Mouse (Mus musculus) ES-Bruce4 (cell line): Measurements from ENCODE around the gene Map3k4. TPM values are rescaled to one million over a fixed set of nuclear protein-coding genes. Genes with fewer than 3 reads are reported as not detected.
A peak's percentile ranks its signal among the peaks of the same experiment; 100 is the strongest.

Experiments used
- H3K27ac ChIP-seq: 2 replicates; pipeline ENCODE4 v1.5.1; 2012; ENCODE audit warnings: low read length, inconsistent platforms; ENCODE audit not compliant: insufficient read depth
- H3K27me3 ChIP-seq: 2 replicates; pipeline ENCODE4 v1.6.1; 2012; ENCODE audit warnings: mild to moderate bottlenecking, low read length, inconsistent platforms; ENCODE audit not compliant: control insufficient read depth, poor library complexity, insufficient read depth, severe bottlenecking
- H3K36me3 ChIP-seq: 2 replicates; pipeline ENCODE4 v1.6.1; 2012; ENCODE audit warnings: inconsistent platforms, mild to moderate bottlenecking, low read length, moderate library complexity; ENCODE audit not compliant: control insufficient read depth, poor library complexity, insufficient read depth, severe bottlenecking
- H3K4me1 ChIP-seq: one replicate; pipeline ENCODE4 v1.8.1; 2011; ENCODE audit warnings: low read length; ENCODE audit not compliant: control insufficient read depth, insufficient read depth
- H3K4me3 ChIP-seq: 2 replicates; pipeline ENCODE4 v1.5.1; 2011; ENCODE audit warnings: low read depth, mild to moderate bottlenecking, low read length
- H3K9ac ChIP-seq: 2 replicates; pipeline ENCODE4 v1.6.1; 2012; ENCODE audit warnings: low read depth, mild to moderate bottlenecking, inconsistent platforms; ENCODE audit not compliant: poor library complexity, severe bottlenecking
- H3K9me3 ChIP-seq: replicated peaks from 2 replicates; pipeline ENCODE4 v1.6.1; 2012; ENCODE audit warnings: mild to moderate bottlenecking, low read length, inconsistent platforms; ENCODE audit not compliant: control insufficient read depth, poor library complexity, insufficient read depth, severe bottlenecking
- CTCF ChIP-seq: IDR thresholded peaks from one replicate; pipeline ENCODE4 v1.8.1; 2011; ENCODE audit warnings: low read depth, low read length
- EP300 ChIP-seq: IDR thresholded peaks from 2 replicates; pipeline ENCODE4 v1.6.1; 2011; ENCODE audit warnings: low read depth, low read length; ENCODE audit not compliant: insufficient read depth
- POLR2A ChIP-seq: IDR thresholded peaks from one replicate; pipeline ENCODE4 v1.8.1; 2011; ENCODE audit warnings: low read length; ENCODE audit not compliant: insufficient read depth
- polyA plus RNA-seq: library from polyadenylated mRNA; stranded (reverse); fragments of >200 nt; gene quantifications from 2 replicates; pipeline ENCODE4 v1.2.4, GENCODE M21; 2011; ENCODE audit warnings: low read depth; ENCODE audit not compliant: missing spikeins, insufficient read depth, insufficient read length

Map3k4 gene
- polyA plus RNA-seq, 1 experiment, result 44.3 TPM

DNA sequence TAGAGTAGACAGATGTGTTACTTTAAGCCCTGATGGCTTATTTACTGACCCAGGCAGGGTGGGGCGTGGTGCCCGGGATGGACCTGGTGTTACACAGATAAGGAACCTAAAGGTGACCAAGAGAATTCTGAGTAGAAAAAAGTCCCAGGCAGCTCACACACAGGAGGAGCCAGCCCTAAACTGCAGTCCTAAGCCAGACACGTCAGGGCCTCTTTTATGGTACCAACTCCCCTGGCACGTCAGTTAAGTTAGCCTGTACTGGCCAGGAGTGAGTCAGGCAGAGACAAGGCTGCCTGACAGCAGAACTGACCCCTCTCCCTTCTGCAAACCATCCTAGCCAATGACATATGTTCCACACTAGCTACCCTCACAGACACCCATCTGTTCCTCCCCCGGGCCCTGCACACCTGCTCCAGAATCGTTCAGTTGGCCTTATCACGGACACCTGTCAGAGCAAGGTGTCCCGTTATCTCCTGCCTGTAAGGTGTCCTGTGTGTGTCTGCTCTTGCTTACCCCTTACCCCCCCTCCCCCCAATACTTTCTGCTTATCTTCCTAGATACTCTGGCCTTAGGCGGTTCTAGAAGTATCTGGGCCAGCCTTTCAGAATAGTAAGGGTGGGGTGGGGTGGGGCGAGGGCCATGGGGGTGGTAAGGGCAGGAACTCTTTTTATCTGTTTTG is 113.4 kb downstream of the Map3k4 start:
- TF ChIP-seq EP300 (no peak), CTCF (no peak), POLR2A (no peak)
- Histone ChIP-seq H3K36me3 (no peaks in the 10 kb centered on the region), H3K9me3 (no peaks in the 10 kb centered on the region), H3K4me3 (no peak overlapping the region), H3K27me3 (no peaks in the 10 kb centered on the region), H3K9ac (no peak overlapping the region), H3K4me1 (peaks cover 28% of the 10 kb centered on the region), H3K27ac (peak overlapping the region; percentile 69)

DNA sequence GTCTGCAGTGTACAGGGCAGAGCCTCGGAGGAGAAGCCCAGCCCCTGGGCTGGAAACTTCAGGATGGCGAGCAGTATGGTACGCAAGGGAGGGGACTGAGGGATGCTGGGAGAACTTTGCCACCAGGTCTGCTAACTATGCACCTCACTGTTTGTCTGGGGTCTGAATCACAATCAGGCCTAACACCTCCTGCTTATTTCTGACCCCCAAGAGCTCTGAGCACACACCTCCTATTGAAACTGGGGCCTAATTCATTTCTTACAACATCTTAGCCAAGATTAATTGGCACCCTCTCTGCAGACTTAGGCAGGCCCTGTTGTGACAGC is 113.9 kb downstream of the Map3k4 start:
- H3K4me3 ChIP-seq, result no peak overlapping the region
- TF ChIP-seq EP300 (no peak), POLR2A (no peak), CTCF (no peak)
- peak overlapping the region; percentile 69 for H3K27ac ChIP-seq
- H3K4me1 ChIP-seq, result peaks cover 28% of the 10 kb centered on the region
- H3K27me3 ChIP-seq, result no peaks in the 10 kb centered on the region
- no peak overlapping the region for H3K9ac ChIP-seq
- H3K9me3 ChIP-seq, result no peaks in the 10 kb centered on the region
- no peaks in the 10 kb centered on the region for H3K36me3 ChIP-seq

DNA sequence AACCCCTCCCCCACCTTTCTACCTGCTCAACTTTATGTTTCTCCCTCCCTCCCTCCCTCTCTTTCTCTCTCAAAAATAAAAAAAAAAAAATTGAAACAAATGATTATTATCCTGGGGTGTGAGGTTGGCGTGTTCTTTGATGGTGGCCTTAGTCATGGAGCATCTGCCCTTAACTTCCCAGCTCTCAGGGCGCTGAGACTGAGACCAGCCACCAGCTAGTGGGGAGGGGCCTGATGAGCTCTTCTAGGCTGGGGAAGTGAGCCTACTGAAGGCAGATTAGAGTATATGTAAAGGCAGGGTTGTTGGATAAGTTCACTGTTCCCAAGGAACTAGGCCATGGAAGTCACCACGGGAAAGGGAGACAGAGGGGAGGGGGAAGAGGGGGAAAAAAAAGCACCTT is 114.3 kb downstream of the Map3k4 start:
- Histone ChIP-seq H3K9me3 (no peaks in the 10 kb centered on the region), H3K27ac (peak overlapping the region; percentile 69), H3K27me3 (no peaks in the 10 kb centered on the region), H3K4me1 (peaks cover 28% of the 10 kb centered on the region), H3K9ac (no peak overlapping the region), H3K4me3 (no peak overlapping the region), H3K36me3 (no peaks in the 10 kb centered on the region)
- TF ChIP-seq POLR2A, result no peak
- no peak for TF ChIP-seq EP300
- TF ChIP-seq CTCF, result no peak

GRCm38 (mm10) chr17:12203414-12203897 is 115.1 kb downstream of the Map3k4 start:
- peaks cover 28% of the 10 kb centered on the region for H3K4me1 ChIP-seq
- no peaks in the 10 kb centered on the region for H3K9me3 ChIP-seq
- TF ChIP-seq POLR2A, result no peak
- TF ChIP-seq CTCF, result no peak
- no peak for TF ChIP-seq EP300
- H3K36me3 ChIP-seq, result no peaks in the 10 kb centered on the region
- H3K27ac ChIP-seq, result no peak overlapping the region; the same call in 1 of the 2 replicates
- H3K4me3 ChIP-seq, result 0 out of 2 replicates have a peak overlapping the region, but pooled peaks have one; percentile 0
- no peaks in the 10 kb centered on the region for H3K27me3 ChIP-seq
- H3K9ac ChIP-seq, result no peak overlapping the region

DNA sequence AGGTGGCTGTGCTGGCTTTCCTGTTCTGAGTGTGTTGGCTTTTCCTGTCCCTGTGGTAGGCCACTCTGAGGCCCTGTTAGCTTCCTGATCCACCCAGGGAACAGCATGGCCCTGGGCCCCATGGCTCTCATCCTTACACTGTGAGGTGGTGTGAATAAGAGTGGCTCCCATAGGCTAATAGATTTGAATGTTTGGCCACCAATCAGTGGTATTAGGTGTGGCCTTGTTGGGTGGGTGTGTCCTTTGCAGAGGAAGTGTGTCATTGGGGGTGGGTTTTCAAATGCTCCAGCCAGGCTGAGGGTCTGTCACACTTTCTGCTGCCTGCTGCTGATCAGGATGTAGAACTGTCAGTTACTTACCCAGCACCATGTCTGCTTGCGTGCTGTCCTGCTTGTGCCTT is 117.5 kb downstream of the Map3k4 start:
- H3K4me3 ChIP-seq, result peak overlapping the region; percentile 3; the same call in 1 of the 2 replicates
- no peak for TF ChIP-seq POLR2A
- TF ChIP-seq EP300, result no peak
- no peak for TF ChIP-seq CTCF
- no peaks in the 10 kb centered on the region for H3K36me3 ChIP-seq
- peaks cover 25% of the 10 kb centered on the region for H3K4me1 ChIP-seq
- H3K27ac ChIP-seq, result no peak overlapping the region; the same call in 1 of the 2 replicates
- H3K27me3 ChIP-seq, result no peaks in the 10 kb centered on the region
- H3K9me3 ChIP-seq, result no peaks in the 10 kb centered on the region
- no peak overlapping the region for H3K9ac ChIP-seq

GRCm38 (mm10) chr17:12199933-12200332 is 118.7 kb downstream of the Map3k4 start:
- H3K4me3 ChIP-seq, result no peak overlapping the region
- no peak overlapping the region for H3K9ac ChIP-seq
- no peak overlapping the region for H3K27ac ChIP-seq
- peaks cover 17% of the 10 kb centered on the region for H3K4me1 ChIP-seq
- H3K9me3 ChIP-seq, result no peaks in the 10 kb centered on the region
- H3K36me3 ChIP-seq, result no peaks in the 10 kb centered on the region
- no peaks in the 10 kb centered on the region for H3K27me3 ChIP-seq
- TF ChIP-seq POLR2A (no peak), CTCF (no peak)
